Mouse (Mus musculus): ENCODE data around the gene Ppp1r9b. TPM values are rescaled to one million over a fixed set of nuclear protein-coding genes. Genes with fewer than 3 reads are reported as not detected.
A peak's percentile ranks its signal among the peaks of the same experiment; 100 is the strongest.

The Ppp1r9b gene
- polyA plus RNA-seq, 1 experiment, result 42.4 TPM

- H3K4me2 ChIP-seq (ENCODE audit: low read depth), result no peak overlapping the region
- no peak overlapping the region for H3ac ChIP-seq (ENCODE audit: control insufficient read depth, insufficient read length)
- H3K79me2 ChIP-seq (ENCODE audit: control insufficient read depth, insufficient read depth), result no peaks in the 10 kb centered on the region
- no peak overlapping the region for H3K4me3 ChIP-seq
- H3K36me3 ChIP-seq (ENCODE audit: control insufficient read depth, insufficient read depth), result no peaks in the 10 kb centered on the region
- no peaks in the 10 kb centered on the region for H3K27me3 ChIP-seq (ENCODE audit: control insufficient read depth, insufficient read depth, insufficient read length)
- no peak for TF ChIP-seq POLR2AphosphoS2 (IDR thresholded peaks at IDR 0.05; ENCODE audit: insufficient read length, low read depth)
These were observed 35.3 kb downstream of the Ppp1r9b start for GRCm38 (mm10) chr11:95026090-95026542.

DNA sequence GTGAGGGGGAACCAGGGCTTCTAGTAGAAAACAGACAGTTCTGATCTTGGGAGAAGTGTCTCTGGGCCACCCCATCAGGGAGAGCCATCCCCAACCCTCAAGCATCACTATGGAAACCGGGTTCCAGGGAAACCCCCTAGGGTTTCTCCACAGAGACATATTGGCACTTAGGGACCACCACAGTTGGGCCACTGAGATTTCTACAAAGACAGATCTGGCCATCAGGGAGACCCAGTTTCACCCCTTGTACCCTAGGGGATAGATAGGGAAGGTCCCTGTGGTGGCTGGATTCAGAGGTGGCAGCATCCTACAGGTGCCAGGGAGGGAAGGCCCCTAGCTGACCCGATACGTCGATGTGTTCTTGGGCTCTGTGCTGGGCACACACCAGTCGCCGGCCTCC lies 36.0 kb downstream of the Ppp1r9b start:
- H3K4me3 ChIP-seq, result no peak overlapping the region
- H3K79me2 ChIP-seq (ENCODE audit: control insufficient read depth, insufficient read depth), result no peaks in the 10 kb centered on the region
- H3K27me3 ChIP-seq (ENCODE audit: control insufficient read depth, insufficient read depth, insufficient read length), result no peaks in the 10 kb centered on the region
- no peak overlapping the region for H3ac ChIP-seq (ENCODE audit: control insufficient read depth, insufficient read length)
- TF ChIP-seq USF1 (IDR thresholded peaks at IDR 0.05; ENCODE audit: low read depth) (no peak), REST (IDR thresholded peaks at IDR 0.05; ENCODE audit: insufficient read depth, insufficient read length) (no peak), POLR2AphosphoS2 (IDR thresholded peaks at IDR 0.05; ENCODE audit: insufficient read length, low read depth) (peak; percentile 61)
- no peaks in the 10 kb centered on the region for H3K36me3 ChIP-seq (ENCODE audit: control insufficient read depth, insufficient read depth)
- H3K4me2 ChIP-seq (ENCODE audit: low read depth), result no peak overlapping the region

DNA sequence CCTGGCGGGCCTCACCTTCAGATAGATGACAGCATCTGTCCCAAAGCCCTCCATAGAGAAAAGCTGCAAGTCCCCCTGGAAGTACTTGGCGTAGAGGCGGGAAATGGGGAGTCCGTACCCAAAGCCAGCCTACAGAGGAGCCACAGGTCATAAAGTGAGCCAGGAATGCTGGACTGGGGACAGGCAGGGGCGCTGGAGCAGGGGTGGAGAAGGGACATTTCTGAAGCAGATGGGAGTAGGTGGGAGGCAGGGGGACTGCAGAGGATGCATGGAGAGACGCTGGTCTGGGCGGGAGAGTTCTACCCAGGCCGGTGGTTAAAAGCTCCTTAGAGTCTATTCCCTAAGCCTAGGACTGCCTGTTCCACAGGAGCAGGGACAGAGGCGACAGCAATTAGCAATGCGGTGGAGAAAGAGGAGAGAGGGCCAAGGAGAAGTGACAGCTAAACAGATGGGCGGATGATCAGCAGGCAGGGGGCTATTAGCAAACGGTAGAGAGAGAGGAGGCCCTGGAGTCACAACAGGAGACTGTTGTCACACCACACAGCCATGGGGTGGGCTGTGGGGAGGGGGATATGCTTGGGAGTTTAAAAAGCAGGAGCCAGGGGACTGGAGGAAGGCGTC lies 37.1 kb downstream of the Ppp1r9b start:
- Histone ChIP-seq H3K27me3 (ENCODE audit: control insufficient read depth, insufficient read depth, insufficient read length) (no peaks in the 10 kb centered on the region), H3ac (ENCODE audit: control insufficient read depth, insufficient read length) (no peak overlapping the region), H3K36me3 (ENCODE audit: control insufficient read depth, insufficient read depth) (no peaks in the 10 kb centered on the region), H3K4me3 (no peak overlapping the region), H3K79me2 (ENCODE audit: control insufficient read depth, insufficient read depth) (no peaks in the 10 kb centered on the region), H3K4me2 (ENCODE audit: low read depth) (no peak overlapping the region)
- TF ChIP-seq POLR2A (IDR thresholded peaks at IDR 0.05; ENCODE audit: insufficient read length, low read depth) (no peak), SRF (IDR thresholded peaks at IDR 0.05; ENCODE audit: control insufficient read depth, insufficient read length, low read depth) (no peak), USF1 (IDR thresholded peaks at IDR 0.05; ENCODE audit: low read depth) (no peak), E2F4 (IDR thresholded peaks at IDR 0.05; ENCODE audit: insufficient read depth) (no peak), TCF3 (IDR thresholded peaks at IDR 0.05; ENCODE audit: insufficient read length, low read depth) (no peak), MYOG (IDR thresholded peaks at IDR 0.05; ENCODE audit: control insufficient read depth in 1 of 3, insufficient read depth in 1 of 3, insufficient read length in 2 of 3, low read depth in 2 of 3) (no peak), MAX (IDR thresholded peaks at IDR 0.05; ENCODE audit: low read depth) (no peak), TCF12 (IDR thresholded peaks at IDR 0.05; ENCODE audit: insufficient read depth, poor library complexity, severe bottlenecking) (no peak), MYOD1 (IDR thresholded peaks at IDR 0.05; ENCODE audit: control insufficient read depth in 1 of 3, insufficient read length in 2 of 3, low read depth in 2 of 3) (no peak), REST (IDR thresholded peaks at IDR 0.05; ENCODE audit: insufficient read depth, insufficient read length) (no peak), CEBPB (IDR thresholded peaks at IDR 0.05; ENCODE audit: insufficient read depth, poor library complexity, severe bottlenecking) (no peak), POLR2AphosphoS2 (IDR thresholded peaks at IDR 0.05; ENCODE audit: insufficient read length, low read depth) (no peak)

DNA sequence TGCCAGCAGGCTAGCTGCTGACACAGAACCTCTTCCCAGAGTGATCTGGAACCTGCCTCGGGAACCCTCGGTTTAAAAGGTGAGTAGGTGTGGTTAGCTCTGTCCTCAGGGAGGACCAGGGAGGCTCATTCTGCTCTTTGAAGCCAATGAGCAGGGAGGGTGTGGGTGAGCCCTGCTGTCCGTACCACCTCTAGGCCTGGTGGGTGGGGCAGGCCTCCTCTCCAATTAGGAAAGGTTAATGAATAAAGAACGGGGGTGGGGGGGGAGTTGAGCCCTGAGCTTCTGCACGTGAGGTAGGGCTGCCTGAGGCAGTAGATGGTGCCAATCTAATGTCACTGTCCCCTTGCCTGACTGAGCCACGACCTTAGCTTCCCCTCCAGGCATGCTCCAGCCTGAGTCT lies 42.1 kb downstream of the Ppp1r9b start:
- no peak overlapping the region for H3K4me3 ChIP-seq
- TF ChIP-seq MYOD1 (IDR thresholded peaks at IDR 0.05; ENCODE audit: control insufficient read depth in 1 of 3, insufficient read length in 2 of 3, low read depth in 2 of 3) (no peak), MYOG (IDR thresholded peaks at IDR 0.05; ENCODE audit: control insufficient read depth in 1 of 3, insufficient read depth in 1 of 3, insufficient read length in 2 of 3, low read depth in 2 of 3) (no peak), REST (IDR thresholded peaks at IDR 0.05; ENCODE audit: insufficient read depth, insufficient read length) (no peak), CEBPB (IDR thresholded peaks at IDR 0.05; ENCODE audit: insufficient read depth, poor library complexity, severe bottlenecking) (no peak), USF1 (IDR thresholded peaks at IDR 0.05; ENCODE audit: low read depth) (no peak), TCF12 (IDR thresholded peaks at IDR 0.05; ENCODE audit: insufficient read depth, poor library complexity, severe bottlenecking) (no peak), SRF (IDR thresholded peaks at IDR 0.05; ENCODE audit: control insufficient read depth, insufficient read length, low read depth) (no peak), POLR2A (IDR thresholded peaks at IDR 0.05; ENCODE audit: insufficient read length, low read depth) (no peak), E2F4 (IDR thresholded peaks at IDR 0.05; ENCODE audit: insufficient read depth) (no peak), POLR2AphosphoS2 (IDR thresholded peaks at IDR 0.05; ENCODE audit: insufficient read length, low read depth) (no peak), MAX (IDR thresholded peaks at IDR 0.05; ENCODE audit: low read depth) (no peak), TCF3 (IDR thresholded peaks at IDR 0.05; ENCODE audit: insufficient read length, low read depth) (no peak)
- H3K79me2 ChIP-seq (ENCODE audit: control insufficient read depth, insufficient read depth), result no peaks in the 10 kb centered on the region
- no peak overlapping the region for H3K4me2 ChIP-seq (ENCODE audit: low read depth)
- H3ac ChIP-seq (ENCODE audit: control insufficient read depth, insufficient read length), result no peak overlapping the region
- no peaks in the 10 kb centered on the region for H3K27me3 ChIP-seq (ENCODE audit: control insufficient read depth, insufficient read depth, insufficient read length)
- no peaks in the 10 kb centered on the region for H3K36me3 ChIP-seq (ENCODE audit: control insufficient read depth, insufficient read depth)

- no peak for TF ChIP-seq TCF3 (IDR thresholded peaks at IDR 0.05; ENCODE audit: insufficient read length, low read depth)
- no peak for TF ChIP-seq MYOD1 (IDR thresholded peaks at IDR 0.05; ENCODE audit: control insufficient read depth in 1 of 3, insufficient read length in 2 of 3, low read depth in 2 of 3)
- no peak for TF ChIP-seq TCF12 (IDR thresholded peaks at IDR 0.05; ENCODE audit: insufficient read depth, poor library complexity, severe bottlenecking)
- TF ChIP-seq MAX (IDR thresholded peaks at IDR 0.05; ENCODE audit: low read depth), result no peak
- no peak for TF ChIP-seq REST (IDR thresholded peaks at IDR 0.05; ENCODE audit: insufficient read depth, insufficient read length)
- no peak for TF ChIP-seq MYOG (IDR thresholded peaks at IDR 0.05; ENCODE audit: control insufficient read depth in 1 of 3, insufficient read depth in 1 of 3, insufficient read length in 2 of 3, low read depth in 2 of 3)
- TF ChIP-seq POLR2A (IDR thresholded peaks at IDR 0.05; ENCODE audit: insufficient read length, low read depth), result no peak
- TF ChIP-seq E2F4 (IDR thresholded peaks at IDR 0.05; ENCODE audit: insufficient read depth), result no peak
- no peak for TF ChIP-seq USF1 (IDR thresholded peaks at IDR 0.05; ENCODE audit: low read depth)
- TF ChIP-seq CEBPB (IDR thresholded peaks at IDR 0.05; ENCODE audit: insufficient read depth, poor library complexity, severe bottlenecking), result no peak
- no peak for TF ChIP-seq SRF (IDR thresholded peaks at IDR 0.05; ENCODE audit: control insufficient read depth, insufficient read length, low read depth)
- no peak for TF ChIP-seq POLR2AphosphoS2 (IDR thresholded peaks at IDR 0.05; ENCODE audit: insufficient read length, low read depth)
- H3K79me2 ChIP-seq (ENCODE audit: control insufficient read depth, insufficient read depth), result no peaks in the 10 kb centered on the region
- H3K4me2 ChIP-seq (ENCODE audit: low read depth), result no peak overlapping the region
- no peak overlapping the region for H3ac ChIP-seq (ENCODE audit: control insufficient read depth, insufficient read length)
- H3K27me3 ChIP-seq (ENCODE audit: control insufficient read depth, insufficient read depth, insufficient read length), result no peaks in the 10 kb centered on the region
- H3K36me3 ChIP-seq (ENCODE audit: control insufficient read depth, insufficient read depth), result no peaks in the 10 kb centered on the region
- no peak overlapping the region for H3K4me3 ChIP-seq
These were observed 42.8 kb downstream of the Ppp1r9b start for GRCm38 (mm10) chr11:95033617-95034016.
